Mouse (Mus musculus) thymus, postnatal 10 days (tissue): ENCODE results near the gene Nphp3.
A peak's percentile ranks its signal among the peaks of the same experiment; 100 is the strongest.

Experiments used
- DNase-seq, 2 experiments: peaks; one replicate each; pipeline ENCODE4 v3.0.0; 2021; ENCODE audit warnings: low spot score in 2 of 2

The Nphp3 gene

GRCm38 (mm10) chr9:104064571-104064970 lies 62.2 kb downstream of the Nphp3 start:
- no peak for DNase-seq

- no peak for DNase-seq
Measured at GRCm38 (mm10) chr9:104070241-104070640, 67.9 kb downstream of the Nphp3 start.

GRCm38 (mm10) chr9:104070863-104071604 lies 68.7 kb downstream of the Nphp3 start:
- no peak for DNase-seq

- peak in 1 of 2 experiments; percentile 25 for DNase-seq
Measured at GRCm38 (mm10) chr9:104075808-104076207, 73.5 kb downstream of the Nphp3 start.

- DNase-seq, result no peak
Measured at GRCm38 (mm10) chr9:104078780-104079179, 76.4 kb downstream of the Nphp3 start.

- DNase-seq, result peak; percentile 23 to 59
Measured at GRCm38 (mm10) chr9:104079379-104079778, 77.0 kb downstream of the Nphp3 start.

- no peak for DNase-seq
Measured at GRCm38 (mm10) chr9:104080038-104080437, 77.7 kb downstream of the Nphp3 start.

- no peak for DNase-seq
Measured at GRCm38 (mm10) chr9:104085730-104086429, 83.5 kb downstream of the Nphp3 start.

GRCm38 (mm10) chr9:104088555-104088954 lies 86.2 kb downstream of the Nphp3 start:
- no peak for DNase-seq

- no peak for DNase-seq
Measured at GRCm38 (mm10) chr9:104092945-104093344, 90.6 kb downstream of the Nphp3 start.
